Mouse (Mus musculus): ENCODE data around the gene Kif17.

Kif17 gene

DNA sequence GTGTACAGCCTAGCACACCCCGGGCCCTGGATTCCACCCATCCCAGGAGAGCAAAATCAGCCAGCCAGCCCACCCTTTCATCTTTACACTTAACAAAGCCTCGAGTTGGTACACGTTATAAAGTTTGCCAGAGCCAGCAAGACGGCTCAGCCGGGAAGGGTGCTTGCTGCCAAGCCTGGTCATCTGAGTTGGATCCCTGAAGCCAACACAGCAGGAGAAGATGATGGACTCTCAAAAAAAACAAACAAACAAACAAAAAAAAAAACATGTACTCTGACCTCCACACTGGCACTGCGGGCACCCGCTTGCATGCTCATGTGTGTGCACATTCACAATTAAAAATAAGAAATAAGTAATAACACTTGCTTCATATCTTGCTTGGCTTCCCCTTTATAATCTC is 91.8 kb downstream of the Kif17 start:
- DNase-seq (ENCODE audit: low read depth) = no peak

DNA sequence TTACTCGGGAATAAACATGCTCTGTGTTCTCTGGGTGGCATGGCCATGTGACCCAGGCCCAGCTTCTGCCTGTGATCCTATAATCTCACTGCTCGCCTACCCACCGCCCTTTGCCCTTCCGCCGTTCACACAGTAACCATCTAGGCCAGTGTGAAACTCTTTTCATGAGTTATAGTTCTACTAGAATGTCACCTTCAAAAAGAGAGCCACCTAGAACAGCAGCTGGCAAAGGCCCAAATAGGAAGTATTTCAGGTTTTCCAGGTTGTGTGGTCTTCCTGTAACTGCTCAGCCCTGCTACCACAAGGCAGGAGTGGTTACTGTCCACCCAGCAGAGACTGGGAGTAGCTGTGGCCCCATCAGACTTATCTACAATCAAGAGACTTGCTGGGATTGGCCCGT is 92.5 kb downstream of the Kif17 start:
- DNase-seq (ENCODE audit: low read depth) = no peak

DNA sequence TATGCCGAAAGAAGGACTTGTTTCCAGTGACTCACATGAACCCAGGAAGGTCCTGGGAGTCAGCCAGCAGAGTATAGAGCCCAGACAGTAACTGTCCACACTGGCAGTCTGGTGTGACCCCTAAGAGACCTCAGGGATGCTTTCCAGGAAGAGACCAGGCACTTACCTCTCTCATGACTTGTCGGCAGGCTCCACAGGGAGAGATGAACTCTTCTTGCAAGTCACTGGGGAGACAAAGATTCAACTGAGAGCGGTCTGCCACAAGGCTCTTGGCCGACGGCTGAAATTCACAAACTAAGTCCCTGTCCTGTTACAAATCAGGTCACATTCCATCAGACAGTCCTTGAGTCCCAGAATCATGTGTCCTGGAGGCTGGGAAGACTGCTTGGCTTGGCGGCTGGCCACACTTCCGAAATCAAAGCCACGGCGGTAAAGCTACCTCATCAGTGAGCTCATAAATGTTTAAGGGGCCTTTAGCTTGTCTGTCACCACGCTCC is 93.2 kb downstream of the Kif17 start:
- DNase-seq (ENCODE audit: low read depth) = no peak

DNA sequence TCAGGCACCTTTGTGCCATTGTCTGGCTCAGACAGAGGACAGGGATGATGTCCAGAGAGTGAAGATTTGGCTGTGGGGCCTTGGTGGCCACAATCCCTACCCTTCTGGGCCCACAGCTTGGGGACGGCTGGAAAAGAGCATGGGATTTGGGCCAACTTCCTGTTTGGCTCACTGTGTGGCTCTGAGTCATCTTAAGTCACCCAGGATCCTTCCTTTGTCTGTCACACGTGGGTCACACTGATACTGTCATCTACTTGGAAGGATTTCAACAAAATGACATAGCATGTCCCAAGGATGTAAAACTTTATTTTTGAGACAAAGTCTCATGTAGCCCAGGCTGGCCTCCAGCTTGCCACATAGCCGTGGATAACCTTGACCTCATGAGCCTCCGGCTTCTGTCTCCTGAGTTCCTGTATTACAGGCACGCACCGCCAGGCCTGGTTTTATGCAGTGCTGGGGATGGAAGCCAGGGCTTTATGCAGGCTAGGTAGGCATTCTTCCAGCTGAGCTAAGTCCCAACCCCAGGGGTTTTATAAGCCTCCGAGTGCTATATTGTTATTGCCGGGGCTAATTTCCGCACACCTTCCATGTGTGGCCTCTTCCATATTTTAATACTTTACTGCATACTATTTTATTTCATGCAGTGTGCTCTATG is 94.8 kb downstream of the Kif17 start:
- DNase-seq (ENCODE audit: low read depth) = no peak

DNA sequence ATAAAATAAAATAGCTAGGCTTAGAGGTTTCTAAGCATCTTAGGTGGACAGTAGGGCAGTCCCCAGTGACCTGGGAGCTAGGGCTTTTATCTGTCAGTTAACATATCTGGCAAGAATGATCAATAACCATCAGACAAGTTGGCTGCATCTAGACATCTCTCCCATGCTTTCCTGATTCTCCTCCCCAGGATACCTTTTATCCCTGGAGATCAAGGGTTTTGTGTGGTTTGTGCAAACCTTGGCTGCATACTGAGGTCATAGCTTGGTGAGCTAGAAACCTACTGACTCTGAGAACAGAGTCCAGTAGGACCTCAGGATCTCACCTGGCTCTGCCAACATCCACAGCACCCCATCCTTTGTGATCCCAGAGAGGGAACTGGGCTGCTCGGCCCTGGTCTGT is 97.0 kb downstream of the Kif17 start:
- DNase-seq (ENCODE audit: low read depth) = no peak

DNA sequence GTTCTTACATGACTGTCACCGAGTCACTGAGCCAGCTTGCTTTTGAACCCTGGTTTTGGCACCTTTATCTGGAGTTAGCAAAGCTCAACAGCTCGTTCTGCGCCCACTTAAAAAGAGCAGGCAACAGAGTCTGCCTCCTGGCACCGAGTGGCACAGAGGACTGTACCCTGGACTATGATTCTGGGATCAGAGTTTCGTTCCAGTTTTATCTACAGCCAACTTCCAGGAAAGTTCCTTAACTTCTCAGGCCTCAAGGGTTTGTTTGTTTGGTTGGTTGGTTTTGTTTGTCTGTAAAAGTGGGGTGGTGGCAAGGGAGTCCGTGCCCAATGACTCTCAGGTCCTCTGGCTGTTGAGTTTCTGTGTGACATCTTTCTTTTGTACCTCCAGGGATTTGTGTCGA is 98.5 kb downstream of the Kif17 start:
- no peak for DNase-seq (ENCODE audit: low read depth)
